Mouse (Mus musculus): ENCODE measurements at regions not wholly inside any gene's neighbourhood (a gene's known extent, or its start where the extent isn't known, plus 50 kb on each side); places are given as distances from the start of the nearest gene placed in this dataset.
"Not testable (repeated sequence)": the region's sequence is repeated elsewhere in the genome, so short reads cannot be mapped to it uniquely, and the experiment has no call there.

DNA sequence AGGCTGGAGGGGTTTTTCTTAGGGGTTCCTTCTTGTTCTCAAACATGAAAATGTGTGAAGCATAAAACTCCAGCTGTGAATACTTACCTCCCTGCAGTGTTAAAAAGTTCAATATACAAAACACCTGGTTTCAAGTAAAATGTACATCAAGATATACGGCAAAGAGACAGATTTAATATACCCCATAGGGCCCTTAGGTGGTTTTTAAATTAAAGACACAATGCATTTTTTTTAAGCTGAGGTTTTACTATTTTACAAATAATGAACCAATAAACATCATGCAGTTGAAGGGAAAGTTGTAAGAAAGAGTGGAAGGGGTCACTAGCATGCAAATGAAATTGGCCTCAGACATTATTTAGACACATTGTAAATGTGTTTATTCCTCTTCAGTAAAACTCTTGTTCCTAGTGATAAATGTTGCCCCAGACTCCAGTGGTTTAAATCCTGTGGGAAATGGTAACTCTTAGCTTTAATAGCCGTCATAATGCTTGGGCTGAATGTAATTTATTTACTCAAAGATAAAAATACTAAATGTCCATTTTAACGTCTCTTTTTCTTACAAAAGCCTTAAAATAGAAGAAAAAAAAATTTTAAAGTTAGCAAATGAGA lies 1337.9 kb downstream of the Efnb2 start:
- no peak for DNase-seq

DNA sequence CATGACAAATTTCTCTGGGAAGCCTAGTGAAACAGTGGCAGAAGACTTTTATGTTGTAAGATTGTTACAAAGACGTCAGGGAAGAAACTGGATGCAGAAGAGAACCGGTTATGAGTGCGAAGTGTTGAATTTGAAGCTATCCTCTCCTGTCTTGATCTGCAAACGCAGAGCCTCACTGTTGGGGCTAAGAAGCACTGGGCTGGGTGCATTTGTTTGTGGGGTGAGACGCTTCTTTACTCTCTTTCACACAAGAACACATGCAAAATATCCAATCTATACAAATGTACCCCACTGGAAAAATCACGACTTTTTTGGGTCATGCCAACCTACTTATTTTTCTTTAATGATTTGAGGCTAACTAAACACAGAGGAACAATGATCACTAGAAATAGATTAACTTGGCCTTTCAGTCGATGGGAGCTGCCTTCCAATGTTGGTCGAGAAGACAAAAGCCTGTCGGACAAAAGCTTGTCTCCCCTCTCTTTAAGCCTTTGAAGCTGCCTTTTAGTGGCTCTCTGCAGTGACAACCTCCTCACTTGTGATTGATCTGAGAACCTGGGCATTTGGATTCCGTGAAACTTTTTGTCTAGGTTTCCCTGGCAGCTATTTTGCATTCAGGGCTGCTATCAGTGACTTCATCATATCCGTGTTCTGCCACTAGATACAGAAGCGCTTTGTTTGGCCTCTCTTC lies 1338.5 kb downstream of the Efnb2 start:
- no peak for DNase-seq

DNA sequence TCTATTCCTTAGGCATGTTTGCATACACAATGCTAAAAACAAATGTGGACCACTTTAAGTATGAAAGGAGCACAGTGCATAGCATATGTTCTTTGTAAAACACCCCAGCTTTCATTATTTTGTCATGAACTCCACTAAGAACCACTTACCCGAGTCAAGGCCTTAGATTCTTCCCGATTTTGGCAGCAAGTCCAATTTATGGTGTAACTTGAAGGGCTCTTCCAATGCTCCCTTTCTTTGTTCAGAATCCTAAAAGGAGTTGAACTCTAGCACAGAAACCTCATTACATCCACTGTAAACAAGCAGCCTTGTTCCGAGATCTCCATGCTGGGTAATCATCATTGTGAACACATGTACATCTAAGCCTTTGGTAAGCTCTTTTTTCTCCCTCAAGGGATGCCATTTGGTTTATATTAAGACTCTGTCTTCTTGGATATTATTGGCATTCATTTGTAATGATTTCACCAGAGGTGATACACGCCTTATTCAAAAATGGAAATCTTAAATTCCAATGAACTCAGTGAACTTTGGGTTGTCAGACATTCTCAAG lies 1344.2 kb downstream of the Efnb2 start:
- no peak for DNase-seq

DNA sequence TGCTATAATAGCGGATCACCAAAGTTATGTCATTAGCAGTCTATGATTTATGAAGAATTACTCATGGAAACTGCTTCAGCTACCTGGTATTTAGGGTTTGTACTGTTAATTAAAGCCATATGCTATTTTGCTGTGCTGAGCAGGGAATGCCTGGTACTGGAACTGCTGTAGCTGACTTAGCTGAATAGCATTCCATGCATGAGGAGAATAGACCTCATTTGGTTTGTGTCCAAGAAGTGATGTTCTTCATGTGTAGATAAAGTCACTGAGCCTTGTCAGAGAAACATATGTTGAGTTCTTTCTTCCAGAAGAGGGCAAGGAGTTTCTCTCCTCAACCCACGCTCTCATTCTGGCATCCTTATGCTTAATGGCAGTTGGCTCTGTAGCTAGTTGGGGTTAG lies 1351.8 kb downstream of the Efnb2 start:
- no peak for DNase-seq

DNA sequence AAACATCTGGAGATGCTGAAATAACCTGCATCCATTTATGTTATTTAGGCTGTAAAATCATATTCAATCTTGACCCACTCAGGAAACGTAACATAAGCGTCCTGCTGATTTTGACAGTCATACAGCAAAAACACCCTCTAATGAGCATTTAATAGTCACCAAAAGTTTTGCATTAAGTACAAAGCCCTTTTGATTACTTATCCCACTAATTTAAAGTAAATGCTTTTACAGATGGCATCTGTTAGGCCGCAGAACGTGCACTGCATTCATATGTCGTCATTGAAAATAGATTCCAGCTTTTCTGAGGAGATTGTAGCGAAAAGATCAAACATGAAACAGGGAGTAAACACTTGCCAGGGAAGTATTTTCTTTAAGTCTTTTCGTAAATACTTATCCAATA lies 1371.7 kb downstream of the Efnb2 start:
- DNase-seq = no peak

DNA sequence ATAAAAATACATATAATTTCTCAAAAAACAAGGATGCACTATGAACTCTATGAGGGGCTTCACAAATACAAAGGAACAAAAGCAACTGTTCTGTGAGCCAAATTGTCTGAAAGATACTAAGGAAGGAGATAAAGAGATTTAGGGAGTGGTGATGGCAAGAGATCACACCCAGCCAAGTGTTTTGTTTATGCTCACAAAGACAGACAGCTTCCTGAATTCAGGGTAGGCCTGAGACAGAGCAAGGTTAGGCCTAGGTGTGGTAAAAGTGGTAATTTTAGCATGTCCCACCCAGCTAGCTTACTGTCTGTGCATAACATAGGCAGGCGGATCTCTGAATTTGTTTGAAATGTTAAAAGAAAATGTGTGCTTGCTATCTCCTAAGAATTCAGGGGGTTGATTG lies 1374.5 kb downstream of the Efnb2 start:
- DNase-seq = no peak

DNA sequence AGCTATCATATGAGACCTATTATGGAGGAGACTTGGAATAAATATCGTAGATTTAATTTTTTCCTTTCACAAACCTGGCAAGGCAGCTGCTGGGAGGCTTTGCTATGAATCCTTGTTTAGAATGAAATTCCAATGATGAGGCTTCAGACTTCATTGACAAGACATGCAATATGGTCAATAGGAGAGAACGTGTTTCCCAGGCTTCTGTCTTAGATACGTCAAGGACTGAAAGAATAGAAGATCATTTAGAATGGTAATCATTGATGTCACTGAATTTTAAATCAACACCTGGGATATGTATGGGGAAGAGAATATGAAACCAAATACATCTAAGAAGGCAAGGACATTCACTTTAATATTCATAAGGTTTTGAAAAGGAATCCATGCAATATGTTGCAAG lies 1393.6 kb downstream of the Efnb2 start:
- DNase-seq = no peak

DNA sequence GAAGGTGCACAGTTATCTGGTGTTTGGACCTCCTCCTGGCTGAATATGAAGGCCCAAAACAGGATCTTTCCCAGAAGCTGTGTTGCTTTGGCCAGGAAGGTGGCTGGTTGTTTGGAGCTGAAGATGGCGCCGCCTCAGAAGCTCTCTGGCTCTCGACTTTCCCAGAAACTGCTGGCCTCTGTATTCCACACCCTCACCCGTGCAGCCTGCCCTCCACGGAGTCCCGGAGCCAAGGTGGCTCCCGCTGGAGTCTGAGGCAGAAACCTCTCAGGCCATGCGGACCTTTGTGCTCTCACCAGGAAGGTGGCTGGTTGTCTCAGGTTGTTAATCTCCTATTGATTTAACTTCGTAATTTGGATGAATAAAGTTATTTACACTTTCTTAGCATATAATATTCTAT lies 1406.7 kb downstream of the Efnb2 start:
- not testable (repeated sequence) for DNase-seq

DNA sequence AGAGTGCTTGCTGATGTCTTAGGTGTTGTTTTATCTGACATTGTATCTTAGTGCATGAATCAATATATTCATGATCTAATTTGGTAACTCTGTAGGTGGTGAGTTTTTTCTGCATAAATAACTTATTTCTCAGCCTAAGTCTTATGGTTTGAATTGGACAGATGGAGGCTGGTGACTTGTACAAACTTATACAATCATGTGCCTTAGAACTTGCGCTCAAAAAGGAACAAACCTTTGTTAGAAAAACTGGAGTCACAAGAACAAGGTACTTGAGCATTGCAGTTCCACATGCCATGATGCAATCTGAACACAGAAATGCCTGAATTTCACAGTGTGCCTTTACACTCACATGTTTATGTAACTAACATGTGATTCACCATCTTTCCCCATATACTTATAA lies 1420.7 kb downstream of the Efnb2 start:
- DNase-seq = no peak

DNA sequence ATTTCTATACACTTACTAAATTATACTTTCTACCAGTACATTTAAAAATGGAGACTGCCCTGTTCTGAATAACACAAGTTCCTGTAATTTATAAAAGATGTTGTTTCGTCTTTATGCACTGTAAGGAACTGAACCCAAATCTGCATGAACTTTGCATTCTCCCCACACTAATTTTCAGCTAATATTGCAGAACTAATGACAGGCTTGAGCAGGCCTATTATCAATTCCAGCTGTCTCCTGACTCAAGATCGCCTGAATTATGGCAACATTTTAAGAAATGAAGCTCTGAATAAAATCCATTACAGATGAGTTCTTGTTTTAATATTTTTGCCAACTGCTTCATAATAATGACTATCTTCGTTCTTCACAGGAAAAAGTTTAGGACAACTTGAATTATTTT lies 1427.0 kb downstream of the Efnb2 start:
- DNase-seq = no peak

DNA sequence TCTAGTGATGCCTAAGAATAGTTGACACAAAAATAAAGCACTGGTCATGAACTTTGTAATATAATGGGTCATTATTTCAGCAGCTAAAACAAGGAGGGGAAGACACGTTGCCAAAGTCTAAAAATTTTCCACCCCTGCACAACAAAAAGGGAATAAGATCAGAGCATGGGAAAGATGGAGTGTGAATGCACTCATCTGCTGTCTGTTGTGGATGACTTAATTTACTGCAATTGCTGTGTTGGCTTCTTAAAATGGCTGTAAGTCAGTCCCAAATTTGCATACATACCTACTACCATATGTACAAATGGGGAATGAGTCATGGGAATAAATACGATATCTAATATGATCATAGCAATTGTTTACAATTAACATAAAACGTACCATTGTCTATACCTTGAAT lies 1441.7 kb downstream of the Efnb2 start:
- DNase-seq = no peak

DNA sequence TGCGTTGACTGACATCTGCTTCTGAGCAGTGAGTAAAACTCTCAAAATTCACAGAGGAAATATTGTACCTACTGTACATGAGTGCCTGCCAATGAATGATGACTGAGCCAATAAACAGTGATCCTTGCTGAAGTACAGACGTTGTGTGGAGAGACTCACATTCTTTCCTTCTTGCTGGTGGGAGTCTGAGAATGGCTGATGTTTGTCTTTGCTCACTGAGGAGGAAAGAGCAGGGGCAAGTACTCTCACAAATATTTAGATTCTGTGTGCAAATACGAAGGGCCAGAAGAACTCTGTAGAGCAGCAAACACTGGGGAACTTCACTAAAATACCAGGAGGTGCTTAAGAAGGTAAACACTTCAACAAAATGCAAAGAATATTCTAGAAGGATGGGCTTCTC lies 1453.9 kb downstream of the Efnb2 start:
- no peak for DNase-seq

DNA sequence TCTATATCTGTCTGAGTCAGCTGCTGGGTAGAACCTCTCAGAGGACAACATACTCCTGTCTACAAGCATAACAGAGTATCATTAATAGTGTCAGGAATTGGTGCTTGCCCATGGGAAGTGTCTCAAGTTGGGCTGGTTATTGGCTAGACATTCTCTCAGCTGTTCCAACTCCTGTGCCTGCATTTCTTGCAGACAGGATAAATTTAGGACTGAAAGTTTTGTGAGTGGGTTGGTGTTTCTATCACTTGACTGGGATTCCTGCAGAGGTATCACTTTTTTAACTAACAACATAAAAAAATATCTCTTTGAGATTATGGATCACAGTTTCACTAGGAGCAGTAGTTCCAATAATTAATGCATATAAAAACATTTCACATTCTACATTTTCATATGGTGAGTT lies 1454.4 kb downstream of the Efnb2 start:
- no peak for DNase-seq

DNA sequence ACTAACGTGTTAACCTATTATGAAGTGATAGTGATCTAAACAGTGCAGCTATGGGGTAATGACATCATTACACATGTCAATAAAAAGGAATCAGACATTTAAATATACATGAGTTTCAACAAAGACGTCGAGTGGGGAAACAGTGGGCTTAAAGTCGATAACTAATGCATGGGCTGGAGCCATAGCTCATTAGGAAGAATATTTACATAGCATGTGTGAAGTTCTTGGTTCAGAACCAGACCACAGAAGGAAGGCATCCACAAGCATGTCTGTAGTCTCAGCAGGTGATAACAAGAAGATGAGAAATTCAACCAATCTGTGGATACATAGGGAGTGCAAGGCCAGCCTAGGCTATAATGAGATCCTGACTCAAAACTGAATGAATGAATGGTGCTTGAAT lies 1456.0 kb downstream of the Efnb2 start:
- no peak for DNase-seq

DNA sequence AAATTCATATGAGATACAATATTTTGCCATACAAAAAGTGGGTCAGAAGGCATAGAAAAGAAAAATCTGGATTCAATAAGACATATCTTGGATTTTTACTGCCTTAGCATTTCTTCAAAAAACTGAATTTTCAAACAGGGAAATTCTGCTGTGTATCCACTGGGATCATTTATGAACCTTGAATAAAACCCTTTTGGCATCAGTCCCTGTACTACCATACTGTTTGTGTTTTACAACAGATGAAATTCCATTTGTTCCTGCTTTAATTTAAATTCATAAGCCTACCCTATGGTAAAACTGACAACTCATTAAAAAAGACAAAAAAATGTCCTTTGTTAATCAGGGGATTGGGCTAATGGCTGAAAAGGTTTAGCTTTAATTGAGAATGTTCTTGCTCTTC lies 1470.3 kb downstream of the Efnb2 start:
- no peak for DNase-seq

DNA sequence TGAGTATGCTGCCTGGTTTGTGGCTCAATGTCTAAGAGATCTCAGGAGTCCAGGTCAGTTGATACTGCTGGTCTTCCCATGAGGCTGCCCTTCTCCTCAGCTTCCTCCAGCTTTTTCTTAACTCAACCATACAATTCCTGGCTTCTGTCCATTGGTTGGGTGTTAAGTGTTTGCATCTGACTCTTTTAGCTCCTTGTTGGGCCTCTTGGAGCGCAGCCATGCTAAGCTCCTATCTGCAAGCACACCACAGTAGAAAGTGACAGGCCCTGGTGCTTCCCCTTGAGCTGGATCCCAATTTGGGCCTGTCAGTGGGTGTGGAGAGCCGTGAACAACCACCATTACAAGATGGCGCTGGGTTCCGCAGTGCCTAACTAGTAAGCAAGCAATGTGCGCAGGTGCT lies 1497.7 kb downstream of the Efnb2 start:
- peak; percentile 4 for DNase-seq

DNA sequence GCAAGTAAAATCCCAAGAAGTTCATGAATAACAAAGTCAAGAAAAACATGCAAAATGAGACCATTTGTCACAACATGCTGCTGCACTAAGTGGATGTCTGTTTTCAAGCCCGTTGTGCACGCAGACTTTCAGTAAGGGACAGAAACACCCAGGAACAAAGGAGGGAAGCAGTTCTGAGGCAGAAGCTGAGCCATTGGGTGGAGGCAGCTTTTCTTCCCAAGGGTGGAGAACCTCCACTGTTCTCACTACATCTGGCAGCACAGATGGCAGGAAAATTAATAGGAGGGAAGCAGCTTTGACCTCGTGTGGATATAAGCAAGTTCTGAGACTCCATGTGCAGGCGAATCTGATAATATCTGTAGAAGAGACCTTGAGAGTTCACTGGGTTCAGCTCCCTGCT lies 1529.3 kb downstream of the Efnb2 start:
- DNase-seq = no peak

DNA sequence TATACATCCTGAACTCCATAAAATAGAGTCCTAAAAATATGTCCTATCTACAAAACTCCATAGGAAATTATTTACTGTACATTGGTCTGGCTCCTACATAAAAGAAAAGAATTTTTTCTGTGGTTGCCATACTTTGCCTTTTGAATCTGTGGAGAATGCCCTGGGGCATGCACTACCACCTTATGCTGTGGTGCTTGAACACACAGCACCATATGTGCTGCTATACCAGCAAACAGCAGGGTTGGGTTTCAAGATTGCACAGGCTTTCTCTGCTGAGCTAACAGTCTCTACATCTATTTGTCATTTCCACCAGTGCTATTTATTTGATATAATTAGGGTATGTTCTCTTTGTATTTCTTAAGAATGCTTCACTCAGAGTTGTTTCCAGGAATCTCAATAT lies 1552.2 kb downstream of the Efnb2 start:
- DNase-seq = no peak

DNA sequence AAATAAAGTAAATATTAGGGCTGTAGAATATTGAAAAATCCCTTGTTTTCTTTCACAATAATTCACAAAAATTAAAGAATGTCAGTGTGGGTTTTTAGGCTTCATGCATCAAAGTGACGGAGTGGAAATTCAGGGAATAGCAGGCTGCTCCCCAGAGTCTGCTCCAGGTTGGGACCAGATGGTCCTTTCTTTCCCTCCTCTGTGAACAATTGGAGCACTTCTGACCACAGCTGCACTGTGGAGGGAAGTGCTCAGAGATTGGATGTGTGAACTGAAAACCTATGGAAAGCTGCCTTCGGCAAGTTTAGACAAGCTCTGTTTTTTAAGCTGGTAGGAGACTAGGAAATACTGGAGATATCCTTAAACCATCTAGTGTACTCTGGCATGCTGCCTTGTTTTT lies 1563.5 kb downstream of the Efnb2 start:
- no peak for DNase-seq

DNA sequence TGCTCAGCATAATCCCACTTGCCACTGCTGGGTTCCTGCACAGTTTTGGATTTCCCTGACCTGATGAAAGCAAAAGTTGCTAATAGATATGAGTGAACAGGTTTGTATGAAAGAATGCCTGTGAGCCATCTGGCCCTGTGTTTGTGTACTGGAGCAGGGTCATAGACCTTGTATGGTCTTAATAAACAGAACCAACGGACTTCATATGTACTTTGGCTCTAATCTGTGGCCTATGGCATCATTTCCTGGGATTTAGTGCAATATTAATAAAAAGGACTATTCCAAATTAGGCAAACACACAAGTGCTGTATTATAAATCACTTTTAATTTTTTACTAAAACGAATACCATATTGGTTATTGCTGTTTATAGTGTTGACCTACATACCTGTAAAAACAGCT lies 1568.2 kb downstream of the Efnb2 start:
- no peak for DNase-seq

DNA sequence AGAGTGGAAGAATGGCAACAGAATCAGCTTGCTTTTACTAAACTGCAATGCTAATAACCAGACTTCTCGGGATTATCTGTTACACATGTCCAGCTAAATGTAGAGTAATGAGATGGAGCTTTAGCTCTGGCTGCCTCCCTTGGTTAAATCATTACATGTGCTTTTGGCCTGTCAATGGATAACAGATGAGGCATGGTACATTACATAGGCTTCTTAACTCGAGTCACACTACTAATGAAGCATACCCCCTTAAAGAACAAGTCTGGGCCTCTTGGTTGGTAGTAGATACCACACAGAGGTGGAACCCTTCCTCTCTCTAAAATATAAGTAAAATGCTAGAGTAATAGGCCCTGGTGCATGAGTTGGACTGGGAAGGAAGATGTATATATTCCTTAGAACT lies 1572.9 kb downstream of the Efnb2 start:
- no peak for DNase-seq

DNA sequence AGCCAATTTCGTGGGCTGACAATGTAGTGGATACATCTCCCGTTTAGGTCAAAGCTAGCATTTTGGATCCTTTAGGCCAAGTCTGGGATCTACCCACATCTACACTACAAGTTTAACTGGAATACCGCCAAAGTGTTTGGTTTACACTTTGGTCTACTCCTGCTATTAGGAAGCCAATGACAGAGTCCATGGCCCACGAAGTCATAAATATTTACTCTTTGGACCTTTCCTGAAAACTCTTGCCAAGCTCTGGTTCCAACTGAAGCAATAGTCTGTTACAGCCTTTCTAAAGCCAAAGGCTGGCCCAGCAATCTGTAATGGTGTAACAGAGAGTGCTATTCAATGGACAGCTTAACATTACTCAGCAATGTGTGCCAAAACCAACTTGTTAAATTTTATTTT lies 1600.8 kb downstream of the Efnb2 start:
- DNase-seq = no peak

DNA sequence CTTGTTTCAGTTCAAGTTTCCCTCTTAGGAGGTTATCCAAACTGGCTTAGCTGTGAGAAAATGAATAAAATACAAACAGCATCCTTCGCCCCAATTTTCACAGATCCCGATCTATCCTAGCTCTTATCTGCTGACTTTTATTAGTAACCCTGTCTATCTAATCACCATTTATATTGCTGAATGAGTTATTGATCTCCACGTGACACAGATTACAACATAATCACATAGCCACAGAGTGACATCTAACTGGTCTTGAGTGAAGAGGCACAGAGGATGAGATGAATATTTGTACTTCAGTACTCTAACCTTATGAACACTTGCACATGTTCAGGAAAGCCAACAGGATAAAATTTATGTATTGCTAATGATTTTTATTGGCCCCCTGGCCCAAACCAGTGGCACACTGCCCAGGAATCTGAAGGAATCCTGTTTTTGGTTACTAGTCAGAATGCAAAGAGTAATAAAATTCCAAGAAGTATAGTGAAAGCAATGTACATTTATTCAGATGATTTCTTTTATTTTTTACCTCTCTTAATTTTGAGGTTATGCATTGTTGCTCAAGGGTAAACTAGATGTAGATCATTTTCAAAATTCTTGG lies 1634.7 kb downstream of the Efnb2 start:
- no peak for DNase-seq

DNA sequence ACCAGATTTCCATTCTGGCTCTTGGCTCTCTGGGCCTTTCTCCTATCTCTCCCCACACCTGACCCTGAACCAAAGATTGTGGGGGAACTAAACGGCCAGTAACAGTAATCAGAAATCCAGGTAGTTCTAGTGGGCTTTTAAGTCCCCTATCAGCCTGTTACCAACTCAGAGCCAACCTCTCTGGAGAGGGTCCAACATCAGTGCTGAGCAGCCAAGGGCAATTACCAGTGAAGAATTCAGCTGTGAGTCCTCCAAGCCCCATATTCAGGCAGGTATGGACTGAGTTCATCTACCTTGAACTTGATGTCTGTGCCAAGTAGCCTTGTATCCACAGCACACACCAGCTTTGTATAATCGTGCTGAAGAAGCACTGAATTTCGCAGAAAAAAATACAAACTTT lies 1636.7 kb downstream of the Efnb2 start:
- DNase-seq = no peak
